Mouse (Mus musculus) testis, adult 10 weeks (tissue): Measurements from ENCODE around the gene Olfr1056. TPM values are rescaled to one million over a fixed set of nuclear protein-coding genes. Genes with fewer than 3 reads are reported as not detected.

ENCODE experiments used
- polyA plus RNA-seq: library from polyadenylated mRNA; stranded (reverse); fragments of 350-450 nt; fragmentation: Illumina TruSeq; extraction: RNeasy Lipid Tissue Mini Kit (QIAGEN cat#74804); gene quantifications from one replicate; pipeline ENCODE4 v1.2.3, GENCODE M21; 2014; ENCODE audit warnings: low read depth, low replicate concordance

The Olfr1056 gene
- polyA plus RNA-seq: not detected

DNA sequence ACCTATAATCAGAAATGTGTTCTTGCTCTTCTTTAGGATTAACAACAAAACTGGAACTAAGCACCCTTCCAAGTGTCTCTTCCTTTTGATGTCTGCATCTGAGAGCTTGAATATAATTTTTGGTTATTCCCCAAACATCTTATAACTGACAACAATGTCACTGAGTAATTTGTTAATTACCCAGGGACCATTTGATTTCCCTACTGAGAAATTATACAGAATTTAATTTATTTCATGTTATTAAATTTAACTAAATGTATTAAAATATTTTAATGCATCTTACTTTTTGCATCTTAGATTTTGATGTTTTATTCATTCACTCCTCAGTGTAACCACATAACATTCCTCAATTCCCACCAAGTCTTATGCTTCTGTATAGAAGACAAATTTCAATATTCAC, at the start of gene Olfr1056:
Gene Olfr1056 (minus strand): TSS at position 101 of the 400 bp plus-strand sequence.

DNA sequence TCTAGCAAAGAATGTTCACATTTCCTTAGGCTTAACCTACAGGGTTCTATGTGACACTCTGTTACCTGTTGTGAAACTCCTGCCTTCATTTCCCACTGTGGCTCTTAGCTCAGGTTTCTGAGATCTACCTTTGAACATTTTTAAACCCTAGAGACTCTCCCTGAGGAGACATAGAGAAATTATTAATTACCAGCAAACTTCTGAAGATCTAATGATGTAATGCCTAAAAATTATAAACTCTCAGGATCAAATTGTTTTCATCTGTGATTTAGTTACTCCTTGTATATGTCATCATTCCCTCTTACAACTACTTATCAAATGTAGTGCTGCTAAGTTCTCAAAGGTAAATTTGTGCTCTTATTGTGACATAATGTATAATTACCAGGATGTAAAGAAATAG, 26.2 kb upstream of the Olfr1056 start, which contains the start of gene Olfr1058:
Gene Olfr1058 (minus strand): TSS at position 101 of the 400 bp plus-strand sequence.

DNA sequence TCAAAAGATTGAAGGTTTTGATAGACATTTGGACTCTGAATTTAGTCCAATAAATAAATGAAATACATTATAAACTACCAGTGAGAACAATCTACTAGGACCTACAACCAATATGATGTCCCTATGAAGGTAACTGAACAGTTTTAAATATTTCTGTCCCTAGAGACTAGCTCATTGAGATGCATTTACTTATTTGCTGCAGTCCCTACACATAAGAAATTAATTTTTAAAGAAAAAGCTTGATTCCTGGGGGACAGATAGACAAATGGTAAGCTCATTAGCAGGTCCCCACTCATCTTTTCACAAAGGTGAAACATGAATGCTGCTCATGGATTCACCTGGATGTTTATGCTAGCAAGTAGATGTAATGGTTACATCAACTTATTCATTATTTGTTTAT, 16.0 kb upstream of the Olfr1056 start, which contains the start of gene Olfr1057:
Gene Olfr1057 (minus strand): TSS at position 101 of the 400 bp plus-strand sequence.

DNA sequence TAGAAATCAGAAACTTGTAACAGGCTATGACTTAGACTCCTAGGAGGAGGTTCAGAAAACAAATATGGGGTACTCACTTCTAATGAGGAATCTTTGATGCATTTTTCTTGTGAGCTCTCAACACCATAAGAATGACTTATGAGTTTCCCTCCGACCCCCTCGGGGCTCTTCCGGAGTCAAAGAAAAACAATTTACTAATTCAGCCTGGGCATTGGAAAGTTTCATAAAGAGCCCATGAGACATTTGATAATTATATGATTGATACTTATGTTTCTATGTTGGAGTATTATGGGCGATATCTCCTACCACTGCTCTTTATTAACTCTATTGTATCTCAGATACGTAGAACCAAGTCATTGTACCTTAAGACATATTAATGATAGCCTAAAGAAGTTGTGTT, 12.1 kb downstream of the Olfr1056 start, which contains the start of gene Olfr1055:
Gene Olfr1055 (minus strand): TSS at position 101 of the 400 bp plus-strand sequence.

DNA sequence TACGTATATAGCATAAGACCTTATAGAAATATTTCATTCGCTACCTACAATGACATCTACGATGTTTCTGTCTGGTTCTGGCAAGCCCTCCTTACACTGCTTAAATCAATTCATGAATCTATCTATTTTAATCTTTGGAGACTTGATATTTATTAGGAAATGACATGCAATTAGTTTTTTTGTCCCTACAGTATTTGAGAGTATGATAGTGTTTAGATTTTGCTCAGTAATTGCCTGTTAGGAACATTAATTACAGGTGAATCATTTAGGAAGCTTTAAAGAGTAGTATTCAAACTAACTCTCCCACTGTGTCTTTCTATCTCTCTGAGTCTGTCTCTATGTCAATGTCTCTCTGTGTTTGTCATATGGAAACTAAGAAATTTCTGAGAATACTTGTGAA, 26.9 kb downstream of the Olfr1056 start, which contains the start of gene Olfr1054:
Gene Olfr1054 (minus strand): TSS at position 101 of the 400 bp plus-strand sequence.

DNA sequence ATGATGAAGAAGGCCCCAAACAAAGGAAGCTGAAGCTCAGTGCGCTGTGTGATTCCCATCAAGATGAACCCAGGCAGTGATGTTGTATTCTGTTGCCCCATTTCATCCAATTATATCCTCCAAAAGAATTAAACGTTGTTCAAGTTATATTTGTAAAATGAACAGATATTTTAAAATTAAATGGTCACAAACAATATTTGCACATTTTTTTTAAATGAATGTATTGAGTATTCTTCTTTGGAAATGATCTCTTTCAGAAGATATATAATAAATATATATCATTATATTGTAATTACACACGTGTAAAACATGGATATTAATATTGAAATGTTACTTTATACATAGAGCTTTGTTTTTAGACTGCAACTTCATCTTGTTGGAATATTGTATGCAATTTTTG, 47.1 kb downstream of the Olfr1056 start, which contains the start of gene Olfr1053:
Gene Olfr1053 (minus strand): TSS at position 101 of the 400 bp plus-strand sequence.

Other genes starting within 250 kb of the Olfr1056 start
- gene Olfr1039, start 226.5 kb downstream of the Olfr1056 start, polyA plus RNA-seq: not detected
- not detected for gene Olfr1040, start 215.7 kb downstream of the Olfr1056 start, polyA plus RNA-seq
- gene Olfr1042, start 200.6 kb downstream of the Olfr1056 start, polyA plus RNA-seq: not detected
- gene Olfr1043, start 194.9 kb downstream of the Olfr1056 start, polyA plus RNA-seq: not detected
- not detected for gene Olfr1044, start 184.6 kb downstream of the Olfr1056 start, polyA plus RNA-seq
- gene Olfr52, start 176.8 kb downstream of the Olfr1056 start, polyA plus RNA-seq: not detected
- gene Olfr1045, start 159.5 kb downstream of the Olfr1056 start, polyA plus RNA-seq: not detected
- gene Olfr1046, start 143.2 kb downstream of the Olfr1056 start, polyA plus RNA-seq: not detected
- not detected for gene Olfr1047, start 131.1 kb downstream of the Olfr1056 start, polyA plus RNA-seq
- gene Olfr1048, start 122.2 kb downstream of the Olfr1056 start, polyA plus RNA-seq: not detected
- not detected for gene Olfr1049, start 104.1 kb downstream of the Olfr1056 start, polyA plus RNA-seq
- not detected for gene Olfr1051, start 83.4 kb downstream of the Olfr1056 start, polyA plus RNA-seq
- not detected for gene Olfr1052, start 70.0 kb downstream of the Olfr1056 start, polyA plus RNA-seq
- gene Olfr1053, start 47.2 kb downstream of the Olfr1056 start, polyA plus RNA-seq: not detected
- not detected for gene Olfr1054, start 27.0 kb downstream of the Olfr1056 start, polyA plus RNA-seq
- not detected for gene Olfr1055, start 12.2 kb downstream of the Olfr1056 start, polyA plus RNA-seq
- gene Olfr1057, start 15.9 kb upstream of the Olfr1056 start, polyA plus RNA-seq: not detected
- not detected for gene Olfr1058, start 26.1 kb upstream of the Olfr1056 start, polyA plus RNA-seq
- not detected for gene Olfr1061, start 51.6 kb upstream of the Olfr1056 start, polyA plus RNA-seq
- not detected for gene Olfr1062, start 64.3 kb upstream of the Olfr1056 start, polyA plus RNA-seq
- gene Olfr1065, start 88.1 kb upstream of the Olfr1056 start, polyA plus RNA-seq: not detected
- not detected for gene Olfr1066, start 93.8 kb upstream of the Olfr1056 start, polyA plus RNA-seq
- gene Olfr228, start 124.9 kb upstream of the Olfr1056 start, polyA plus RNA-seq: not detected
- not detected for gene Olfr1076, start 146.0 kb upstream of the Olfr1056 start, polyA plus RNA-seq
- not detected for gene Olfr1079, start 180.0 kb upstream of the Olfr1056 start, polyA plus RNA-seq
- gene Olfr1080, start 195.8 kb upstream of the Olfr1056 start, polyA plus RNA-seq: not detected
- not detected for gene Olfr1082, start 236.5 kb upstream of the Olfr1056 start, polyA plus RNA-seq